ENCODE assay signal across 8 mouse cellular contexts in genomic region chr11:50887390-50888128, GRCm38 (mm10). TPM values are rescaled to one million over a fixed set of nuclear protein-coding genes. Genes with fewer than 3 reads are reported as not detected.
DNase-seq lines count a peak whose midpoint lies in the region; ATAC-seq and TF ChIP-seq lines count a peak whose summit lies in the region.

Zfp454 (minus strand) TSS chr11:50887651.

- peak within 1 kb of the TSS; percentile 45 for H3K9ac ChIP-seq in hindbrain, postnatal 0 days (replicated peaks; ENCODE audit: low read length)

- H3K4me2 ChIP-seq in hindbrain, postnatal 0 days (ENCODE audit: low read depth, low read length) = peak within 1 kb of the TSS; percentile 80

- DNase-seq in adrenal gland, adult 2 months = peak; percentile 95
- DNase-seq in embryo, embryonic 10.5 days (ENCODE audit: low spot score) = peak; percentile 98
- DNase-seq in gastrocnemius, postnatal 10 days = peak; percentile 81
- peak; percentile 98 for DNase-seq in hindbrain, postnatal 0 days (ENCODE audit: low spot score)
- DNase-seq in left cerebral cortex, adult 11 months (ENCODE audit: low spot score) = peak; percentile 93
- DNase-seq in lung, postnatal 10 days = peak; percentile 94
- DNase-seq in right cerebral cortex, adult 2 months (ENCODE audit: low spot score in 2 of 2) = peak; percentile 97 to 99
- DNase-seq in natural killer cell, adult 2 months (ENCODE audit: low spot score in 2 of 2) = no peak

- ATAC-seq in hindbrain, postnatal 0 days = peak; percentile 97

- 6% methylated on average over 26 of the region's 26 CpGs for WGBS in hindbrain, postnatal 0 days

- H3K4me1 ChIP-seq in hindbrain, postnatal 0 days (ENCODE audit: insufficient read depth, low read length) = peaks cover 6% of the 10 kb centered on the region; the same call in 1 of the 2 replicates

- no peak for TF ChIP-seq CTCF in hindbrain, postnatal 0 days (IDR thresholded peaks at IDR 0.05; ENCODE audit: low read depth)

- H3K27ac ChIP-seq in hindbrain, postnatal 0 days = peak within 1 kb of the TSS; percentile 62

- H3K27me3 ChIP-seq in hindbrain, postnatal 0 days (ENCODE audit: insufficient read depth, low read length) = no peaks in the 10 kb centered on the region

- H3K36me3 ChIP-seq in hindbrain, postnatal 0 days (ENCODE audit: insufficient read depth, low read length) = peaks cover 14% of the 10 kb centered on the region

- 0 out of 2 replicates have a peak, but pooled peaks cover 2% of the 10 kb centered on the region for H3K9me3 ChIP-seq in hindbrain, postnatal 0 days (ENCODE audit: low read length)

- H3K4me3 ChIP-seq in hindbrain, postnatal 0 days (ENCODE audit: low read length) = peak within 1 kb of the TSS; percentile 38

RNA-seq across cellular contexts. Expression of gene Zfp454, which starts in this region (rescaled TPM):
- total RNA-seq in adrenal gland, adult 2 months (2021) = 1 to 10 TPM; 2.6 to 4.9 TPM
- polyA plus RNA-seq in adrenal gland, adult 2 months (2012; rRNA removed) = 0.11 and 0.32 TPM in 2 replicates
- 1 to 10 TPM; 1.9 to 2.2 TPM for total RNA-seq in gastrocnemius, postnatal 10 days (2021)
- 3.5 and 4.0 TPM in 2 replicates for total RNA-seq in hindbrain, postnatal 0 days (2014; rRNA removed)
- polyA plus RNA-seq in hindbrain, postnatal 0 days (2015; fragmentation: Nextera tagmentation; extraction: Ambion mirVana) = 6.2 and 7.3 TPM in 2 replicates

Comparison
In these comparisons a context has a peak if more than half of its experiments do, and no peak if none do; other contexts are left out.
1. DNase-seq: peak in adrenal gland, adult 2 months (single experiment), embryo, embryonic 10.5 days (single experiment), gastrocnemius, postnatal 10 days (single experiment), hindbrain, postnatal 0 days (single experiment), left cerebral cortex, adult 11 months (single experiment), lung, postnatal 10 days (single experiment) and right cerebral cortex, adult 2 months (2 of 2); none in natural killer cell, adult 2 months (0 of 2).